Mouse (Mus musculus) CD4-positive, CD25-positive, alpha-beta regulatory T cell, adult 2 months (primary cell): ENCODE results near the gene Adpgk.

ENCODE experiments used
- DNase-seq: peaks from one replicate; pipeline ENCODE4 v3.0.0-alpha.2; 2012; ENCODE audit warnings: low read depth, low spot score

Adpgk gene

GRCm38 (mm10) chr9:59290957-59291687 is at the start of gene Adpgk:
Adpgk (plus strand) TSS chr9:59291558.
- DNase-seq: peak; percentile 100

- DNase-seq: no peak
These were observed 46.2 kb upstream of the Adpgk start for GRCm38 (mm10) chr9:59245181-59245580.

- no peak for DNase-seq
These were observed 44.8 kb upstream of the Adpgk start for GRCm38 (mm10) chr9:59246456-59247029.

- DNase-seq: no peak
These were observed 42.0 kb upstream of the Adpgk start for GRCm38 (mm10) chr9:59249359-59249758.

GRCm38 (mm10) chr9:59250272-59250671 is 41.1 kb upstream of the Adpgk start:
- DNase-seq: no peak

- DNase-seq: no peak
These were observed 36.5 kb upstream of the Adpgk start for GRCm38 (mm10) chr9:59254716-59255421.

GRCm38 (mm10) chr9:59259806-59260454 is 31.4 kb upstream of the Adpgk start:
- DNase-seq: no peak

GRCm38 (mm10) chr9:59266332-59266731 is 25.0 kb upstream of the Adpgk start:
- DNase-seq: peak; percentile 64

- DNase-seq: peak; percentile 33
These were observed 21.6 kb upstream of the Adpgk start for GRCm38 (mm10) chr9:59269728-59270127.

- DNase-seq: no peak
These were observed 20.3 kb upstream of the Adpgk start for GRCm38 (mm10) chr9:59271081-59271480.

GRCm38 (mm10) chr9:59271711-59272110 is 19.6 kb upstream of the Adpgk start:
- DNase-seq: no peak

- DNase-seq: no peak
These were observed 18.2 kb upstream of the Adpgk start for GRCm38 (mm10) chr9:59273199-59273598.

GRCm38 (mm10) chr9:59274846-59275455 is 16.4 kb upstream of the Adpgk start:
- no peak for DNase-seq

- DNase-seq: no peak
These were observed 13.2 kb upstream of the Adpgk start for GRCm38 (mm10) chr9:59278199-59278598.

GRCm38 (mm10) chr9:59278694-59279093 is 12.7 kb upstream of the Adpgk start:
- DNase-seq: no peak

GRCm38 (mm10) chr9:59280888-59281287 is 10.5 kb upstream of the Adpgk start:
- no peak for DNase-seq

- DNase-seq: peak; percentile 90
These were observed 9.3 kb upstream of the Adpgk start for GRCm38 (mm10) chr9:59281871-59282682.

- DNase-seq: no peak
These were observed 8.7 kb upstream of the Adpgk start for GRCm38 (mm10) chr9:59282683-59282986.

- no peak for DNase-seq
These were observed 5.7 kb upstream of the Adpgk start for GRCm38 (mm10) chr9:59285614-59286013.

- DNase-seq: no peak
These were observed 3.3 kb upstream of the Adpgk start for GRCm38 (mm10) chr9:59288058-59288457.
